Mouse (Mus musculus): ENCODE data around the gene Prss46. TPM values are rescaled to one million over a fixed set of nuclear protein-coding genes. Genes with fewer than 3 reads are reported as not detected.

Prss46 gene
- polyA plus RNA-seq, 1 experiment from 2014 or later: not detected

GRCm38 (mm10) chr9:110895507-110895906 lies 51.2 kb downstream of the Prss46 start:
- 57% methylated on average over 5 of the region's 5 CpGs for WGBS
- H3K9me3 ChIP-seq (ENCODE audit: control insufficient read depth, low read length): no peaks in the 10 kb centered on the region
- no peaks in the 10 kb centered on the region for H3K27me3 ChIP-seq (ENCODE audit: control insufficient read depth, insufficient read depth, low read length)
- H3K4me1 ChIP-seq (ENCODE audit: control insufficient read depth, insufficient read depth, low read length): peaks cover 5% of the 10 kb centered on the region; the same call in 1 of the 2 replicates
- H3K27ac ChIP-seq (replicated peaks; ENCODE audit: low read depth, low read length): no peak overlapping the region
- H3K4me3 ChIP-seq (ENCODE audit: low read depth, low read length): no peak overlapping the region
- ATAC-seq (ENCODE audit: insufficient number of reproducible peaks, low FRiP score, low TSS enrichment, low read depth) (no peak; the same call in 1 of the 2 replicates), DNase-seq (ENCODE audit: low spot score) (no peak)
- H3K36me3 ChIP-seq (ENCODE audit: control insufficient read depth, insufficient read depth, low read length): peaks cover 2% of the 10 kb centered on the region; the same call in 1 of the 2 replicates
- H3K4me2 ChIP-seq (ENCODE audit: low read depth, severe bottlenecking): no peak overlapping the region
- H3K9ac ChIP-seq (ENCODE audit: low read length): no peak overlapping the region

DNA sequence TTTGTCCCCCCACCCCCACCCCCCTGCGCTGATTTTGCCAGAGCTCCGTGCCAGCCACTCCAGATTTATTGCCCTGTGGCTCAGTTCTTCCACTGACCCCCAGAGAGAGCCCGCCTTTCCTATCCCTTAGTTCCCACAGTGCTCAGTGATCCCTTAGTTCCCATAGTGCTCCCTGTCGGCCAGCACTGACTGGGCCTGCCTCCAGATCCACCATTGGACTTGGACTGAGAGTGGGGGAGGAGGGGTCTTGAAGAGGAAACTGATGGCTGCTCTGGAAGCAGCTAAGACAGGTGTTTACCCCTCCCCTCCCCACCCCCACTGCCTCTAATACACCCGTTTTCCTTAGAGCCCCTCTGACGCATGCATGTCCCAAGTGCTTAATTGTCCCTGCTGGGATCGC lies 51.7 kb downstream of the Prss46 start:
- H3K4me2 ChIP-seq (ENCODE audit: low read depth, severe bottlenecking): peak overlapping the region; percentile 30
- H3K36me3 ChIP-seq (ENCODE audit: control insufficient read depth, insufficient read depth, low read length): peaks cover 2% of the 10 kb centered on the region; the same call in 1 of the 2 replicates
- ATAC-seq (ENCODE audit: insufficient number of reproducible peaks, low FRiP score, low TSS enrichment, low read depth) (peak; percentile 5; the same call in 1 of the 2 replicates), DNase-seq (ENCODE audit: low spot score) (no peak)
- H3K27ac ChIP-seq (replicated peaks; ENCODE audit: low read depth, low read length): no peak overlapping the region
- H3K4me3 ChIP-seq (ENCODE audit: low read depth, low read length): no peak overlapping the region
- no peaks in the 10 kb centered on the region for H3K9me3 ChIP-seq (ENCODE audit: control insufficient read depth, low read length)
- no peak overlapping the region for H3K9ac ChIP-seq (ENCODE audit: low read length)
- WGBS: 9% methylated on average over 7 of the region's 7 CpGs
- H3K27me3 ChIP-seq (ENCODE audit: control insufficient read depth, insufficient read depth, low read length): no peaks in the 10 kb centered on the region
- H3K4me1 ChIP-seq (ENCODE audit: control insufficient read depth, insufficient read depth, low read length): peaks cover 5% of the 10 kb centered on the region; the same call in 1 of the 2 replicates

DNA sequence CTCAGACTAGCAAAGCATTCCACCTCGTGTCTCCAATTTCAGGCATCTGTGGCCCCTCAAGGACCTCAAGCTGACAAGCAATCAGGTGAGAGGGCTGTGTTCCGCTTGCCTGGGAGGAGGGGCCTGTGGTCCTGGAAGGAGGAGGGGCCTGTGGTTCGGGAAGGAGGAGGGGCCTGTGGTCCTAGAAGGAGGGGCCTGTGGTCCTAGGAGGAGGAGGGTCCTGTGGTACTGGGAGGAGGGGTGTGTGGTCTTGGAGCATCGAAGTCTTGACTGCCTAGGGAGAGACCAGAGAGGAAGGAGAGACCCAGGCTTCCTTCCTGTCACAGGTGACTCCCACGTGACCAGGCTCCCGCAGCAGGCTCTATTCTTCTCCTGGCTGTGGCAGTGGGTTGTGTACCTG lies 52.3 kb downstream of the Prss46 start:
- Histone ChIP-seq H3K9me3 (ENCODE audit: control insufficient read depth, low read length) (no peaks in the 10 kb centered on the region), H3K9ac (ENCODE audit: low read length) (no peak overlapping the region), H3K4me3 (ENCODE audit: low read depth, low read length) (no peak overlapping the region), H3K27ac (replicated peaks; ENCODE audit: low read depth, low read length) (no peak overlapping the region), H3K36me3 (ENCODE audit: control insufficient read depth, insufficient read depth, low read length) (peaks cover 2% of the 10 kb centered on the region; the same call in 1 of the 2 replicates), H3K4me1 (ENCODE audit: control insufficient read depth, insufficient read depth, low read length) (peaks cover 5% of the 10 kb centered on the region; the same call in 1 of the 2 replicates), H3K4me2 (ENCODE audit: low read depth, severe bottlenecking) (peak overlapping the region; percentile 30), H3K27me3 (ENCODE audit: control insufficient read depth, insufficient read depth, low read length) (no peaks in the 10 kb centered on the region)
- 15% methylated on average over 6 of the region's 6 CpGs for WGBS
- peak; percentile 69 for DNase-seq (ENCODE audit: low spot score)
- ATAC-seq (ENCODE audit: insufficient number of reproducible peaks, low FRiP score, low TSS enrichment, low read depth): peak; percentile 49; the same call in 1 of the 2 replicates

DNA sequence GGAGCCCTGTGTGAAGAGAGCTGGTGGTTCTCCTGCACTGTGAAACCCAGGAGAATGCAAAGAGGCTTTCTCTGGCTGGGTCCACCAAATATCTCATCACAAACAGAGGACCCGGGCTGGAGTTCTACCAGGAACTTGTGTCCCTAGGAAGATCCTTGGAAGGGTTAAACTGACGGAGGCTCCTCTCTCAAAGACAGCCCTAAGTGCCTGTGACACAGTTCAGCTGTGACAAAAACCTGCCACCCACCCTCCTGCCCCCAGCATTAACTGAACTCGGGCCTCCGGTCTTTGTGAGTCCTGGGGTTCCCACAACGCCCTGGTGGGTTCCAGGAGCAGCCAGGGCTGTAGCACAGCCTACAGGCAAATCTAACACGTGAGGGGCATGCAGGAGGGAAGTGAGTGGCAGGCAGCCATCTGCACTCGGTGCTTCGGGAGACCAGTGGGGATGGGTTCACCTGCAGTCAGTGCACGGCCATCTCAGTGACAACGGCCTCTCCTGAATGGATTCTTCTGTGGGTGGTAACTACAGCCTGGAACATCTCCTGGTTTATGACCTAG lies 55.2 kb downstream of the Prss46 start:
- ATAC-seq (ENCODE audit: insufficient number of reproducible peaks, low FRiP score, low TSS enrichment, low read depth) (no peak), DNase-seq (ENCODE audit: low spot score) (no peak)
- H3K4me2 ChIP-seq (ENCODE audit: low read depth, severe bottlenecking): no peak overlapping the region
- peaks cover 2% of the 10 kb centered on the region; the same call in 1 of the 2 replicates for H3K36me3 ChIP-seq (ENCODE audit: control insufficient read depth, insufficient read depth, low read length)
- no peak overlapping the region for H3K9ac ChIP-seq (ENCODE audit: low read length)
- no peak overlapping the region for H3K4me3 ChIP-seq (ENCODE audit: low read depth, low read length)
- WGBS: 67% methylated on average over 10 of the region's 10 CpGs
- peaks cover 5% of the 10 kb centered on the region; the same call in 1 of the 2 replicates for H3K4me1 ChIP-seq (ENCODE audit: control insufficient read depth, insufficient read depth, low read length)
- H3K9me3 ChIP-seq (ENCODE audit: control insufficient read depth, low read length): no peaks in the 10 kb centered on the region
- H3K27me3 ChIP-seq (ENCODE audit: control insufficient read depth, insufficient read depth, low read length): no peaks in the 10 kb centered on the region
- H3K27ac ChIP-seq (replicated peaks; ENCODE audit: low read depth, low read length): no peak overlapping the region

DNA sequence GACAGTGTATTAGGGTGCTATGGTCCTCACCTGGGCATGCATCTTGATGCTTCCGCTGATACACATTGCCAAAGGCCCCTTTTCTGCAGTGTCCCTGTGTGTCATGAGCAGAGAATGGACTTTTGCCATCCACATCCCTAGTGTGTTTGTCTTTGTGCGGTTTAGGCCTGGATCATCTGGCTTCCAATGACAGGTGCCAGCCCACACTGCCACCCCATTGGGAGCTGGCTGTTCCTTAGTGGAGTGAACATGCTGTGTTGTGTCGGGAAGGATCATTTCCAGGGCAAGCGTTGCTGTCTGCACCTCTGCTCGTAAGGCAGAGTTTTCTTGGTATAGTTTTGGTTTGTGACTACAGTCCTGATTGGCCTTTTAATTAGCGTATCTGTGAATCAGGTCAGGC lies 56.9 kb downstream of the Prss46 start:
- no peak overlapping the region for H3K4me3 ChIP-seq (ENCODE audit: low read depth, low read length)
- ATAC-seq (ENCODE audit: insufficient number of reproducible peaks, low FRiP score, low TSS enrichment, low read depth): no peak
- no peaks in the 10 kb centered on the region for H3K4me1 ChIP-seq (ENCODE audit: control insufficient read depth, insufficient read depth, low read length)
- H3K9me3 ChIP-seq (ENCODE audit: control insufficient read depth, low read length): no peaks in the 10 kb centered on the region
- peaks cover 2% of the 10 kb centered on the region; the same call in 1 of the 2 replicates for H3K36me3 ChIP-seq (ENCODE audit: control insufficient read depth, insufficient read depth, low read length)
- H3K27ac ChIP-seq (replicated peaks; ENCODE audit: low read depth, low read length): no peak overlapping the region
- whole genome bisulfite sequencing: 90% methylated on average over 6 of the region's 6 CpGs
- no peak overlapping the region for H3K4me2 ChIP-seq (ENCODE audit: low read depth, severe bottlenecking)
- no peak for DNase-seq (ENCODE audit: low spot score)
- H3K27me3 ChIP-seq (ENCODE audit: control insufficient read depth, insufficient read depth, low read length): no peaks in the 10 kb centered on the region
- no peak overlapping the region for H3K9ac ChIP-seq (ENCODE audit: low read length)

DNA sequence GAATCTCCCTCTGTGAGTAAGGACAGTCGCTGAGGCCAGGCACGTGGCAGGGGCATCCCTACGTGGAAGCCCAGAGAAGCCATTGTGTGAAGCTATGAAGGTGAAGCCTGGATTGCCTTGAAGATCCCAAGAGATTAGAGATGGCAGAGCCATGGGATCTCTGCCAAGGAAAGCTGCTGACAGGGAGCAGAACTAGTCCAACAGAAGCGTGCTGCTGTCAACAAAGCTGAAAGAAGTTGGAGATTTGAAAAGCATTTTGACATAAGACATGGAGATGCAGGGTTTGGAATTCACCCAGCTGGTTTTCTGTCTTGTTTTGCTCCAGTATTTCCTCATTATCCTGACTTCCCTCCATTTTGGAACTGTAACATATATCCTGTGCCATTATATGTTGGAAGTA lies 58.0 kb downstream of the Prss46 start:
- Histone ChIP-seq H3K4me3 (ENCODE audit: low read depth, low read length) (no peak overlapping the region), H3K9ac (ENCODE audit: low read length) (no peak overlapping the region), H3K4me2 (ENCODE audit: low read depth, severe bottlenecking) (no peak overlapping the region), H3K27ac (replicated peaks; ENCODE audit: low read depth, low read length) (no peak overlapping the region), H3K4me1 (ENCODE audit: control insufficient read depth, insufficient read depth, low read length) (no peaks in the 10 kb centered on the region), H3K36me3 (ENCODE audit: control insufficient read depth, insufficient read depth, low read length) (peaks cover 2% of the 10 kb centered on the region; the same call in 1 of the 2 replicates), H3K27me3 (ENCODE audit: control insufficient read depth, insufficient read depth, low read length) (no peaks in the 10 kb centered on the region), H3K9me3 (ENCODE audit: control insufficient read depth, low read length) (no peaks in the 10 kb centered on the region)
- 90% methylated on average over 4 of the region's 4 CpGs for WGBS
- ATAC-seq (ENCODE audit: insufficient number of reproducible peaks, low FRiP score, low TSS enrichment, low read depth) (no peak), DNase-seq (ENCODE audit: low spot score) (no peak)

Other genes with a start within 250 kb of the Prss46 start
- 28.3 and 36.5 TPM in 2 replicates for gene Nradd, start 220.1 kb upstream of the Prss46 start, polyA plus RNA-seq (2014; fragmentation: Nextera tagmentation; extraction: Ambion mirVana)
- 0.35 and 0.53 TPM in 2 replicates for gene Nbeal2, start 190.3 kb upstream of the Prss46 start, polyA plus RNA-seq (2014; fragmentation: Nextera tagmentation; extraction: Ambion mirVana)
- 147 and 150 TPM in 2 replicates for gene Ccdc12, start 188.0 kb upstream of the Prss46 start, polyA plus RNA-seq (2014; fragmentation: Nextera tagmentation; extraction: Ambion mirVana)
- gene Myl3, start 102.6 kb upstream of the Prss46 start, polyA plus RNA-seq (2014; fragmentation: Nextera tagmentation; extraction: Ambion mirVana): 0.26 and 1.8 TPM in 2 replicates
- gene Pth1r, start 97.4 kb upstream of the Prss46 start, polyA plus RNA-seq (2014; fragmentation: Nextera tagmentation; extraction: Ambion mirVana): 30.1 and 37.3 TPM in 2 replicates
- gene Prss42, start 46.3 kb upstream of the Prss46 start, polyA plus RNA-seq (2014; fragmentation: Nextera tagmentation; extraction: Ambion mirVana): not detected in 2 replicates
- gene Prss44, start 30.5 kb upstream of the Prss46 start, polyA plus RNA-seq (2014; fragmentation: Nextera tagmentation; extraction: Ambion mirVana): not detected in 2 replicates
- gene Prss43, start 17.8 kb upstream of the Prss46 start, polyA plus RNA-seq (2014; fragmentation: Nextera tagmentation; extraction: Ambion mirVana): not detected in 2 replicates
- gene Prss45, start 9.9 kb upstream of the Prss46 start, polyA plus RNA-seq (2014; fragmentation: Nextera tagmentation; extraction: Ambion mirVana): not detected in 2 replicates
- gene Prss50, start 13.5 kb downstream of the Prss46 start, polyA plus RNA-seq (2014; fragmentation: Nextera tagmentation; extraction: Ambion mirVana): 0.51 and 0.69 TPM in 2 replicates
- 1.4 and 1.5 TPM in 2 replicates for gene Als2cl, start 35.4 kb downstream of the Prss46 start, polyA plus RNA-seq (2014; fragmentation: Nextera tagmentation; extraction: Ambion mirVana)
- 0.23 and 0.52 TPM in 2 replicates for gene Tmie, start 35.6 kb downstream of the Prss46 start, polyA plus RNA-seq (2014; fragmentation: Nextera tagmentation; extraction: Ambion mirVana)
- not detected in 2 replicates for gene Fam240a, start 72.4 kb downstream of the Prss46 start, polyA plus RNA-seq (2014; fragmentation: Nextera tagmentation; extraction: Ambion mirVana)
- gene Tdgf1, start 101.7 kb downstream of the Prss46 start, polyA plus RNA-seq (2014; fragmentation: Nextera tagmentation; extraction: Ambion mirVana): 0.14 TPM in 1 of 2 replicates, not detected in the other
- gene Lrrc2, start 107.0 kb downstream of the Prss46 start, polyA plus RNA-seq (2014; fragmentation: Nextera tagmentation; extraction: Ambion mirVana): 0.23 and 0.33 TPM in 2 replicates
- gene Rtp3, start 146.1 kb downstream of the Prss46 start, polyA plus RNA-seq (2014; fragmentation: Nextera tagmentation; extraction: Ambion mirVana): not detected in 2 replicates
- gene Ltf, start 174.8 kb downstream of the Prss46 start, polyA plus RNA-seq (2014; fragmentation: Nextera tagmentation; extraction: Ambion mirVana): 0.14 and 0.16 TPM in 2 replicates
- 0.55 and 0.58 TPM in 2 replicates for gene Ccrl2, start 213.0 kb downstream of the Prss46 start, polyA plus RNA-seq (2014; fragmentation: Nextera tagmentation; extraction: Ambion mirVana)

All from limb, embryonic 11.5 days (tissue).